Mouse (Mus musculus): ENCODE measurements at regions not wholly inside any gene's neighbourhood (a gene's known extent, or its start where the extent isn't known, plus 50 kb on each side); places are given as distances from the start of the nearest gene placed in this dataset.

GRCm38 (mm10) chr1:165086131-165086530 lies 74.4 kb downstream of the Tbx19 start:
- Histone ChIP-seq H3K27ac (ENCODE audit: insufficient read depth, low read depth, low read length) (no peak overlapping the region), H3K4me1 (ENCODE audit: control insufficient read depth, insufficient read depth, low read length) (no peaks in the 10 kb centered on the region), H3K36me3 (ENCODE audit: control insufficient read depth, insufficient read depth, low read length) (no peaks in the 10 kb centered on the region), H3K27me3 (replicated peaks; ENCODE audit: control insufficient read depth, insufficient read depth, low read length) (no peaks in the 10 kb centered on the region; the same call in 1 of the 2 replicates), H3K4me3 (ENCODE audit: insufficient read depth, low read depth, low read length) (no peak overlapping the region)
- 74% methylated on average over 3 of the region's 3 CpGs for WGBS
- TF ChIP-seq POLR2A (IDR thresholded peaks at IDR 0.05; ENCODE audit: low read depth, low read length) (no peak), CTCF (conservative IDR thresholded peaks at IDR 0.05; ENCODE audit: insufficient read depth, insufficient read length, low read depth, low read length) (no peak)
- DNase-seq: no peak

GRCm38 (mm10) chr1:165084753-165085152 lies 75.8 kb downstream of the Tbx19 start:
- Histone ChIP-seq H3K27me3 (replicated peaks; ENCODE audit: control insufficient read depth, insufficient read depth, low read length) (no peaks in the 10 kb centered on the region), H3K4me3 (ENCODE audit: insufficient read depth, low read depth, low read length) (no peak overlapping the region), H3K4me1 (ENCODE audit: control insufficient read depth, insufficient read depth, low read length) (no peaks in the 10 kb centered on the region), H3K36me3 (ENCODE audit: control insufficient read depth, insufficient read depth, low read length) (no peaks in the 10 kb centered on the region), H3K27ac (ENCODE audit: insufficient read depth, low read depth, low read length) (no peak overlapping the region)
- TF ChIP-seq CTCF (conservative IDR thresholded peaks at IDR 0.05; ENCODE audit: insufficient read depth, insufficient read length, low read depth, low read length) (no peak), POLR2A (IDR thresholded peaks at IDR 0.05; ENCODE audit: low read depth, low read length) (no peak)
- WGBS: 83% methylated on average over 9 of the region's 9 CpGs
- no peak for DNase-seq

DNA sequence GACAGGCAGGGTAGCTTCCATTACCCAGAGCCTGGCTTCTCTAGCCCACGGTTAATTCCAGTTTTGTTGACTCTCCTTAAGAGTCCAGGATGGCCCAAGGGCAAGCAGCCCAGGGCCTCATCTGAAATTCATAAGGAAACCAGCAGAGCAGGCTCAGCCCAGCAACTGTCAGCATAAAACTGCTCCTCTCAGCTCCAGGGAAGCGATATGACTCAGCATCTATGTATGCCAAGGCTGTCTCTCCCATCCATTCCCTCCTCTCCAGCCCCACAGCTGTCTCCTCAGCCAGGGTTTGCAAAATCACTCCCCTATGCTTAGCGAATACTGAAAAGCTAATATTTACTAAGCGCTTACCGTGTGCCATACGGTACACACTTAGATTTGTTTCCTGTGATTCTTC lies 76.4 kb downstream of the Tbx19 start:
- WGBS: 88% methylated on average over 6 of the region's 6 CpGs
- Histone ChIP-seq H3K4me3 (ENCODE audit: insufficient read depth, low read depth, low read length) (no peak overlapping the region), H3K27me3 (replicated peaks; ENCODE audit: control insufficient read depth, insufficient read depth, low read length) (no peaks in the 10 kb centered on the region), H3K27ac (ENCODE audit: insufficient read depth, low read depth, low read length) (no peak overlapping the region), H3K4me1 (ENCODE audit: control insufficient read depth, insufficient read depth, low read length) (no peaks in the 10 kb centered on the region), H3K36me3 (ENCODE audit: control insufficient read depth, insufficient read depth, low read length) (no peaks in the 10 kb centered on the region)
- TF ChIP-seq CTCF (conservative IDR thresholded peaks at IDR 0.05; ENCODE audit: insufficient read depth, insufficient read length, low read depth, low read length): no peak
- TF ChIP-seq POLR2A (IDR thresholded peaks at IDR 0.05; ENCODE audit: low read depth, low read length): no peak
- no peak for DNase-seq

- DNase-seq: no peak
- WGBS: 82% methylated on average over 9 of the region's 9 CpGs
Measured at GRCm38 (mm10) chr1:165080351-165080750, 80.2 kb downstream of the Tbx19 start.

DNA sequence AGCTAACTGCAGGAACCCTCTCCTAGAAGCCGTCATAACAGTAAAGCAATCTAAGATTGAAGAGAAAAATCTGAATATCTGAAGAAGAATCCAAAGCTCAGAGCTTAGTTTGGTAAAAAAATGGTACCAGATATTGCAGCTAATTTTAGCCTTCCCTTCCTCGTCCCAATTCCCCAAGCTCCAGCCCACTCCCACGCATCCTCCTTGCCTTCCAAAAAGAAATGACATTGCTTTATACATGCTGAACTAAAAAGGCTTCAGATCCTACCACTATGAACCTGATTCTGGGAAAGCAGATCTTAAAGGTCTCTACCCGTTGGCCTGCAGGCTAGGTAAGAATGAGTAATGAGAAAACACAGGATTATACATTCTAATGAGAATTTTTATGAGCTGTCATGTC lies 83.3 kb downstream of the Tbx19 start:
- no peaks in the 10 kb centered on the region for H3K27me3 ChIP-seq (replicated peaks; ENCODE audit: control insufficient read depth, insufficient read depth, low read length)
- H3K4me1 ChIP-seq (ENCODE audit: control insufficient read depth, insufficient read depth, low read length): no peaks in the 10 kb centered on the region
- TF ChIP-seq CTCF (conservative IDR thresholded peaks at IDR 0.05; ENCODE audit: insufficient read depth, insufficient read length, low read depth, low read length) (no peak), POLR2A (IDR thresholded peaks at IDR 0.05; ENCODE audit: low read depth, low read length) (no peak)
- H3K4me3 ChIP-seq (ENCODE audit: insufficient read depth, low read depth, low read length): no peak overlapping the region
- H3K36me3 ChIP-seq (ENCODE audit: control insufficient read depth, insufficient read depth, low read length): no peaks in the 10 kb centered on the region
- DNase-seq: no peak
- H3K27ac ChIP-seq (ENCODE audit: insufficient read depth, low read depth, low read length): no peak overlapping the region
- WGBS: 64% methylated on average over 4 of the region's 4 CpGs

More at GRCm38 (mm10) chr1:165080351-165080750, 80.2 kb downstream of the Tbx19 start:
- Histone ChIP-seq H3K4me3 (ENCODE audit: insufficient read depth, low read depth, low read length) (no peak overlapping the region), H3K4me1 (ENCODE audit: control insufficient read depth, insufficient read depth, low read length) (no peaks in the 10 kb centered on the region), H3K27ac (ENCODE audit: insufficient read depth, low read depth, low read length) (no peak overlapping the region), H3K36me3 (ENCODE audit: control insufficient read depth, insufficient read depth, low read length) (no peaks in the 10 kb centered on the region), H3K27me3 (replicated peaks; ENCODE audit: control insufficient read depth, insufficient read depth, low read length) (no peaks in the 10 kb centered on the region)
- no peak for TF ChIP-seq CTCF (conservative IDR thresholded peaks at IDR 0.05; ENCODE audit: insufficient read depth, insufficient read length, low read depth, low read length)
- TF ChIP-seq POLR2A (IDR thresholded peaks at IDR 0.05; ENCODE audit: low read depth, low read length): no peak

DNA sequence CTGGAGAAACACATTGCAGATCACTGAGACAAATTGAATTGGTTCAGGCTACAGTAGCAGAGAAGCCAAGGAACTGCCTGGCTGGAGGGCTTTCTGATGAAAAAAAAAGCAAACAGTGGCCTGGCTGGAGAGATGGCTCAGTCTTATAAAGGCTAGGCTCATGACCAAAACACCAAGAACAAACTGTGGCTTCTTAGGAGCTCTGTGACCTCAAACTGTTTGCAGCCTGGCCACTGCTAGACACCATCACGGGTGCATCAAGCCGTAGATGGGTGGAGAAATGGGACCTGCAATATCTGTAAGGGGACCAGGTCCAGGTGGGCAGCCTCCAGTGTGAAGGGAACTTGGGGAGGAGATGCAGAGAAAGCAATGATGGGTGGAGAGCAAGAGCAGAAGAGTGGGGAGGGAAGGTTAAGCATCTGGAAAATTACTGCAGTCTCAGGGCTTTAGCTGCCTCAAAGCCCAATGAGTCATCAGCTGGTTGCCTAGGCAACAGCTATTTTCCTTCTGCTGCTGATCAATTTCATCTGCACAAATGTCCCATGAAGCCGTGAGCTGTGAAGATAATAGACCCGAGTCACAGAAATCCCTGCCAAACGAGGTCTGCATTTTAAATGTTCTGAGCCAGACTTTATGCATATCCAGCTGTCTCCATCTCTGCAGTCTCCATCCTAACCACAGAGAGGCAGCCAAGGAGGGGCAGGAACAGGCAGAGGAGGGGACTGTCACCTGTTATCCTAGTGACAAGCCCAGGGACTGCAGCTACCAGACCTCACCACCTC lies 85.1 kb downstream of the Tbx19 start:
- no peaks in the 10 kb centered on the region for H3K27me3 ChIP-seq (replicated peaks; ENCODE audit: control insufficient read depth, insufficient read depth, low read length)
- no peak for TF ChIP-seq POLR2A (IDR thresholded peaks at IDR 0.05; ENCODE audit: low read depth, low read length)
- no peak for TF ChIP-seq CTCF (conservative IDR thresholded peaks at IDR 0.05; ENCODE audit: insufficient read depth, insufficient read length, low read depth, low read length)
- H3K4me3 ChIP-seq (ENCODE audit: insufficient read depth, low read depth, low read length): no peak overlapping the region
- no peaks in the 10 kb centered on the region for H3K4me1 ChIP-seq (ENCODE audit: control insufficient read depth, insufficient read depth, low read length)
- WGBS: 29% methylated on average over 5 of the region's 5 CpGs
- H3K27ac ChIP-seq (ENCODE audit: insufficient read depth, low read depth, low read length): no peak overlapping the region
- DNase-seq: no peak
- H3K36me3 ChIP-seq (ENCODE audit: control insufficient read depth, insufficient read depth, low read length): no peaks in the 10 kb centered on the region

- Histone ChIP-seq H3K27me3 (replicated peaks; ENCODE audit: control insufficient read depth, insufficient read depth, low read length) (no peaks in the 10 kb centered on the region), H3K4me3 (ENCODE audit: insufficient read depth, low read depth, low read length) (no peak overlapping the region), H3K4me1 (ENCODE audit: control insufficient read depth, insufficient read depth, low read length) (no peaks in the 10 kb centered on the region), H3K36me3 (ENCODE audit: control insufficient read depth, insufficient read depth, low read length) (no peaks in the 10 kb centered on the region), H3K27ac (ENCODE audit: insufficient read depth, low read depth, low read length) (no peak overlapping the region)
- WGBS: 94% methylated on average over 4 of the region's 4 CpGs
- DNase-seq: no peak
- TF ChIP-seq POLR2A (IDR thresholded peaks at IDR 0.05; ENCODE audit: low read depth, low read length): no peak
- TF ChIP-seq CTCF (conservative IDR thresholded peaks at IDR 0.05; ENCODE audit: insufficient read depth, insufficient read length, low read depth, low read length): no peak
Measured at GRCm38 (mm10) chr1:165071831-165072491, 88.6 kb downstream of the Tbx19 start.

Measured in kidney, adult 2 months (tissue).